Mouse (Mus musculus) liver, embryonic 13.5 days (tissue): Measurements from ENCODE around the gene Tnik. TPM values are rescaled to one million over a fixed set of nuclear protein-coding genes. Genes with fewer than 3 reads are reported as not detected.
A peak's percentile ranks its signal among the peaks of the same experiment; 100 is the strongest.

Source experiments
- ATAC-seq: fragments of 200-750 bp; cut with Nextera tagmentation; 2 replicates; pipeline ENCODE4 v1.8.0; 2017; ENCODE audit warnings: low read depth, mild to moderate bottlenecking, moderate number of reproducible peaks, moderate library complexity
- DNase-seq: peaks from one replicate; pipeline ENCODE4 v3.0.0; 2022
- H3K27ac ChIP-seq: fragments of 300-500 bp; sonication (generic); 2 replicates; pipeline ENCODE4 v1.5.1; 2015; ENCODE audit warnings: moderate library complexity, mild to moderate bottlenecking, inconsistent platforms
- H3K27me3 ChIP-seq: fragments of 300-500 bp; sonication (generic); 2 replicates; pipeline ENCODE4 v1.6.1; 2015; ENCODE audit warnings: mild to moderate bottlenecking, inconsistent platforms
- H3K36me3 ChIP-seq: fragments of 300-500 bp; sonication (generic); 2 replicates; pipeline ENCODE4 v1.6.1; 2015; ENCODE audit warnings: mild to moderate bottlenecking, inconsistent platforms
- H3K4me1 ChIP-seq: fragments of 300-500 bp; sonication (generic); replicated peaks from 2 replicates; pipeline ENCODE4 v1.6.1; 2015; ENCODE audit warnings: inconsistent platforms
- H3K4me2 ChIP-seq: fragments of 300-500 bp; sonication (generic); 2 replicates; pipeline ENCODE4 v1.6.1; 2015; ENCODE audit warnings: inconsistent platforms, mild to moderate bottlenecking, moderate library complexity
- H3K4me3 ChIP-seq: fragments of 300-500 bp; sonication (generic); replicated peaks from 2 replicates; pipeline ENCODE4 v1.5.1; 2015; ENCODE audit warnings: mild to moderate bottlenecking, inconsistent platforms
- H3K9ac ChIP-seq: fragments of 300-500 bp; sonication (generic); 2 replicates; pipeline ENCODE4 v1.6.1; 2015; ENCODE audit warnings: mild to moderate bottlenecking, inconsistent platforms
- H3K9me3 ChIP-seq: fragments of 300-500 bp; sonication (generic); replicated peaks from 2 replicates; pipeline ENCODE4 v1.6.1; 2016; ENCODE audit warnings: inconsistent platforms
- WGBS: fragments of 180-500 bp; shearing (Covaris S2); methylation state at CpG from one replicate; pipeline ENCODE4 v1.1.7; 2015; ENCODE audit not compliant: insufficient replicate concordance; 5-methylcytosine and 5-hydroxymethylcytosine counted together
- polyA plus RNA-seq: library from polyadenylated mRNA; unstranded; fragments of >200 nt; fragmentation: Nextera tagmentation; extraction: Ambion mirVana; gene quantifications from 2 replicates; pipeline ENCODE4 v1.2.1, GENCODE M21; 2015

Tnik gene
- polyA plus RNA-seq, 1 experiment from 2014 or later = 1.8 TPM

- Histone ChIP-seq H3K9ac (no peak overlapping the region), H3K4me2 (no peak overlapping the region), H3K4me3 (no peak overlapping the region), H3K36me3 (no peaks in the 10 kb centered on the region), H3K9me3 (no peaks in the 10 kb centered on the region; the same call in 1 of the 2 replicates), H3K27me3 (no peaks in the 10 kb centered on the region), H3K27ac (no peak overlapping the region), H3K4me1 (no peaks in the 10 kb centered on the region)
- DNase-seq (no peak), ATAC-seq (no peak)
- 70% methylated on average over 11 of the region's 11 CpGs for WGBS
Observed at GRCm38 (mm10) chr3:28383526-28384126, 120.6 kb downstream of the Tnik start.

- no peak overlapping the region for H3K4me2 ChIP-seq
- H3K4me3 ChIP-seq = no peak overlapping the region
- WGBS = 77% methylated on average over 10 of the region's 10 CpGs
- no peak overlapping the region for H3K27ac ChIP-seq
- no peak overlapping the region for H3K9ac ChIP-seq
- DNase-seq (no peak), ATAC-seq (no peak)
- H3K27me3 ChIP-seq = no peaks in the 10 kb centered on the region
- no peaks in the 10 kb centered on the region for H3K4me1 ChIP-seq
- no peaks in the 10 kb centered on the region; the same call in 1 of the 2 replicates for H3K9me3 ChIP-seq
- no peaks in the 10 kb centered on the region for H3K36me3 ChIP-seq
Observed at GRCm38 (mm10) chr3:28385199-28385975, 122.4 kb downstream of the Tnik start.

GRCm38 (mm10) chr3:28388540-28388939 is 125.5 kb downstream of the Tnik start:
- H3K4me2 ChIP-seq = no peak overlapping the region
- no peaks in the 10 kb centered on the region for H3K36me3 ChIP-seq
- H3K9me3 ChIP-seq = no peaks in the 10 kb centered on the region; the same call in 1 of the 2 replicates
- DNase-seq = no peak
- H3K27ac ChIP-seq = no peak overlapping the region
- no peaks in the 10 kb centered on the region for H3K4me1 ChIP-seq
- no peak overlapping the region for H3K4me3 ChIP-seq
- ATAC-seq = no peak
- H3K9ac ChIP-seq = no peak overlapping the region
- H3K27me3 ChIP-seq = no peaks in the 10 kb centered on the region
- WGBS = 76% methylated on average over 3 of the region's 3 CpGs

- H3K9ac ChIP-seq = no peak overlapping the region
- DNase-seq = no peak
- H3K36me3 ChIP-seq = no peaks in the 10 kb centered on the region
- WGBS = 73% methylated on average over 2 of the region's 2 CpGs
- no peaks in the 10 kb centered on the region for H3K4me1 ChIP-seq
- no peak overlapping the region for H3K4me2 ChIP-seq
- H3K9me3 ChIP-seq = no peaks in the 10 kb centered on the region; the same call in 1 of the 2 replicates
- H3K27me3 ChIP-seq = no peaks in the 10 kb centered on the region
- no peak overlapping the region for H3K4me3 ChIP-seq
- no peak overlapping the region for H3K27ac ChIP-seq
- ATAC-seq = no peak
Observed at GRCm38 (mm10) chr3:28390183-28390582, 127.2 kb downstream of the Tnik start.

- Histone ChIP-seq H3K4me1 (no peaks in the 10 kb centered on the region), H3K27ac (no peak overlapping the region), H3K36me3 (no peaks in the 10 kb centered on the region), H3K4me2 (no peak overlapping the region), H3K4me3 (no peak overlapping the region), H3K9ac (no peak overlapping the region), H3K9me3 (no peaks in the 10 kb centered on the region; the same call in 1 of the 2 replicates), H3K27me3 (no peaks in the 10 kb centered on the region)
- no peak for ATAC-seq
- no peak for DNase-seq
Observed at GRCm38 (mm10) chr3:28392542-28392941, 129.5 kb downstream of the Tnik start.

GRCm38 (mm10) chr3:28398781-28399180 is 135.8 kb downstream of the Tnik start:
- Histone ChIP-seq H3K27me3 (no peaks in the 10 kb centered on the region), H3K27ac (no peak overlapping the region), H3K36me3 (no peaks in the 10 kb centered on the region), H3K9me3 (no peaks in the 10 kb centered on the region), H3K9ac (no peak overlapping the region), H3K4me3 (no peak overlapping the region), H3K4me1 (peaks cover 30% of the 10 kb centered on the region), H3K4me2 (no peak overlapping the region)
- 93% methylated on average over 1 of the region's 1 CpGs for WGBS
- ATAC-seq = no peak
- DNase-seq = no peak

- Histone ChIP-seq H3K4me3 (no peak overlapping the region), H3K4me2 (peak overlapping the region; percentile 47), H3K36me3 (no peaks in the 10 kb centered on the region), H3K9me3 (no peaks in the 10 kb centered on the region), H3K27ac (peak overlapping the region; percentile 45; the same call in 1 of the 2 replicates), H3K27me3 (no peaks in the 10 kb centered on the region), H3K9ac (0 out of 2 replicates have a peak overlapping the region, but pooled peaks have one; percentile 29), H3K4me1 (peaks cover 30% of the 10 kb centered on the region)
- peak; percentile 95 for ATAC-seq
- peak; percentile 50 for DNase-seq
- 37% methylated on average over 9 of the region's 9 CpGs for WGBS
Observed at GRCm38 (mm10) chr3:28399593-28400216, 136.7 kb downstream of the Tnik start.

- 68% methylated on average over 9 of the region's 9 CpGs for WGBS
- ATAC-seq (no peak), DNase-seq (peak; percentile 5)
- Histone ChIP-seq H3K27me3 (no peaks in the 10 kb centered on the region), H3K9ac (no peak overlapping the region), H3K4me2 (no peak overlapping the region), H3K9me3 (no peaks in the 10 kb centered on the region), H3K36me3 (no peaks in the 10 kb centered on the region), H3K4me3 (no peak overlapping the region), H3K27ac (no peak overlapping the region), H3K4me1 (peaks cover 30% of the 10 kb centered on the region)
Observed at GRCm38 (mm10) chr3:28401335-28401734, 138.3 kb downstream of the Tnik start.

GRCm38 (mm10) chr3:28402221-28402620 is 139.2 kb downstream of the Tnik start:
- Histone ChIP-seq H3K4me1 (peaks cover 30% of the 10 kb centered on the region), H3K4me3 (no peak overlapping the region), H3K4me2 (no peak overlapping the region), H3K27ac (no peak overlapping the region), H3K9ac (no peak overlapping the region), H3K27me3 (no peaks in the 10 kb centered on the region), H3K36me3 (no peaks in the 10 kb centered on the region), H3K9me3 (no peaks in the 10 kb centered on the region)
- 51% methylated on average over 6 of the region's 6 CpGs for WGBS
- no peak for DNase-seq
- ATAC-seq = no peak

- DNase-seq (no peak), ATAC-seq (no peak)
- WGBS = 53% methylated on average over 2 of the region's 2 CpGs
- Histone ChIP-seq H3K36me3 (no peaks in the 10 kb centered on the region), H3K4me3 (no peak overlapping the region), H3K9me3 (no peaks in the 10 kb centered on the region), H3K9ac (no peak overlapping the region), H3K4me2 (no peak overlapping the region), H3K27ac (no peak overlapping the region), H3K4me1 (peaks cover 28% of the 10 kb centered on the region), H3K27me3 (no peaks in the 10 kb centered on the region)
Observed at GRCm38 (mm10) chr3:28405391-28405790, 142.4 kb downstream of the Tnik start.

- H3K4me1 ChIP-seq = peaks cover 10% of the 10 kb centered on the region
- peak overlapping the region; percentile 23; the same call in 1 of the 2 replicates for H3K4me2 ChIP-seq
- 54% methylated on average over 12 of the region's 12 CpGs for WGBS
- no peaks in the 10 kb centered on the region for H3K9me3 ChIP-seq
- H3K27ac ChIP-seq = no peak overlapping the region
- DNase-seq = peak; percentile 52
- H3K4me3 ChIP-seq = no peak overlapping the region
- ATAC-seq = peak; percentile 95
- no peaks in the 10 kb centered on the region for H3K27me3 ChIP-seq
- no peaks in the 10 kb centered on the region for H3K36me3 ChIP-seq
- H3K9ac ChIP-seq = no peak overlapping the region
Observed at GRCm38 (mm10) chr3:28408859-28409459, 145.9 kb downstream of the Tnik start.
